Mouse (Mus musculus) gastrocnemius, adult 8-10 months (tissue): ENCODE measurements around the gene Agxt. TPM values are rescaled to one million over a fixed set of nuclear protein-coding genes. Genes with fewer than 3 reads are reported as not detected.
A peak's percentile ranks its signal among the peaks of the same experiment; 100 is the strongest.

Experiments
- DNase-seq, 2 experiments: peaks; one replicate each; pipeline ENCODE4 v3.0.0; 2022; ENCODE audit warnings: low spot score in 2 of 2
- total RNA-seq, 4 experiments: library from RNA; stranded (reverse); gene quantifications; 2 replicates each; pipeline ENCODE4 v1.2.4; 2022

The Agxt gene
- total RNA-seq, 4 experiments from 2014 or later = not detected

DNA sequence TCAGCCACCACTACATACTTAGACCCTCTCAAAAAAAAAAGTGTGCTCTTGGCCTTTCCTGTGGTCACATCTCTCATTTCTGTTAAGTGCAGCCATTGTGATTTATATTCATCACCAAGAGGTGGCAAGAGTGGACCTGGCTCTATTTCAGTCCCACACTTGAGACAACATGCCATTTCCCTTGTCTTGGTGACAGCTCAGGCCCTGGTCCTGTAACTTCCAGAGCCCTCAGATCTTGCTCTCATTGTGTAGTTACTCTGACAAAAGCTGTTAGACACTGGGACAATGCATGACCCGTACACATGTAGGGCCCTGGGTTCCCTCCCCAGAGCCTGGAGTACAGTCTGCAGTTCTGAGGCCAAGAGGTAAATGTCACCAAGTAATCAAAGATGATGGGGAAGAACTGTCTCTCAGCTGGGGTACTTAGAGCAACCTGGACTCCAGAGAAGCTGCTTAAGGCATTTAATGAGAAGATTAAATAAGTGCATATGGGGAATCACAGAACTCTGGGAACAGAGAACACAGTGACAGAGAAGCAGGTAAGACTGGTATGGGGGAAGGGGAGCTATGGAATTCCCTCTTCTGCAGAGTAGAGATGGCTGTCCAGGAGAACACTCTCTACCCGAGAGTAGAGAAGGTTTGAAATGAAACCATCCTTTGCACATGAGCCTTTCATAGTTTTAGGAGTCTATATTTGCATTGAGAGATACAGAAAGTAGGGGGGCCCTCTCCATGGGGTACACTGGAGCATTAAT lies 16.0 kb downstream of the Agxt start:
- DNase-seq = no peak

DNA sequence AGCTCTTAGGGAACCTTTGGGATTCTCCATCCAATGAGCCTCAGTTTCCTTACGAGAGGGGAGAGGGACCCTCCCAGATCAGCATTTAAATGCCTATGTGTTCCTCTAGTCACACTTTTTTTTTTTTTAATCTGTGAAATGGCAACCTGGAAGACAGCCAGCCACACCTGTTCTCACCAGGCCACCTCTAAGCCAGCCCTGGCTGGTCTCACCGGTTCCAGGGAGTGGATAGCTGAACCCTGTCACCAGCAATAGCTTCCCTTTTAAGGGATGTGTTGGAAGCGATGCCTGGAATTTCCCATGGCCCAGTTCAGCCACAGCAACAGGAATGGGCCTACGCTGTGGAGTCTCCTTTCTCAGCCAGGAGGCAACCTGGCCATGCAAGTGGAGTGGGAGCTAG lies 22.5 kb downstream of the Agxt start:
- no peak for DNase-seq

DNA sequence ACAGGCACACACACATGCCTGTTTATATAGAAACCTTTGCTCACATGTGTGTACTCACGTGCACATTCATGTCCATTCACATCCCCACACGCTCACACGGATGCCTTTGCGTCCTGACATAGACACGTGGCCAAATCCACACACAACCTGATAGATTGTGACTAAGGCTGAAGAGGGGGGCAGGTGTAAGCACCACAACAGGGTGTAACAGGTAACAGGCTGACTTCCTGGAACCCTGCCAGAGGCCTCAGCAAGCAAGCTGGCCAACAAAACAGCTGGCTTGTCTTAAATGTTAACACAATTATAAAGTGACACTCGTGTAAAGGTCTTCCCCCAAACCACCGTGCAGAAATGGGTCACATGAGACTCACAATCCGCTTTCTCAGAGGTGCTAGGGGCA lies 23.9 kb downstream of the Agxt start:
- DNase-seq = no peak

DNA sequence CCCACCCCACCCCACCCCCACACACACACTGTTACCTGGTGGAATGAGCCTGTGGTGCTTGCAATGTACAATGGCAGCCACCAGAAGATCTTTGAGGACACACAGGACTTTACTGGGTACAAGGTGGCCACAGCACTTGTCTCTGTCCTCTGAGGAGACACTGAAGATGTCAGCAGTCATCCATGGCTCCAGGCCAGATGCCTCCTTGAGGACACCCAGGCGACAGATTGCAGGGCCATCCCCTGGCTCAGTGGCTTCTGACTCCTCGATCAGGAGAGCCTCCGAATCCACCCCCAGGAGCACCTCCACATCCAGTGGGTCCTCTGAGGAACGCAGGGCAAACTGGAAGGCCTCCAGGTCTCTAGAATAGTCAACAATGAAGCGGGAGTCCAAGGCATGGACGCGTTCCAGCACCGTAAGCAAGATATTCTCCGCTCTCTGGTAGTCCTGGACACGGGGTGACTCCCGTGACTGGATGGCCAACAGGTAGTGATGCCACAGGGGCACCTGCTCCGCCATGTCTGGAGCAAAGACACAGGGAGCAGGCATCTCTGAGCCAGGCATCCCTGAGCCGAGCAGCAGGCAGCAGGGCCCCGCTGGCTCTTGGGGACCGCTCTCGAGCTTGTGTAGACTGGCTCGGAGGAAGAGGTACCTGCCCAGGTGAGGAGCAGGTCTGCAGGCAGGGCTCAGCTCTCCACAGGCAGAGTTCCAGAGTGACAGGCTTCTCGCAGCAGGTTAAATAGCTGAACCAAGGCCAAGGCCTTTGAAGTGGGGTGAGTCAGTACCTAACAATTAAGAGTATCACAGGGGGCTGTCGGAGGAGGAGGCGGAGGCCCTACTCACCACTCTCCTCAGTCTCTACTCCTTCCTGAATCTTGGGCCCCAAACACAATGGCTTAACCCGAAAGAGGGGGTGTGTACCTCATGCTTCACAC lies 24.8 kb downstream of the Agxt start:
- no peak for DNase-seq

DNA sequence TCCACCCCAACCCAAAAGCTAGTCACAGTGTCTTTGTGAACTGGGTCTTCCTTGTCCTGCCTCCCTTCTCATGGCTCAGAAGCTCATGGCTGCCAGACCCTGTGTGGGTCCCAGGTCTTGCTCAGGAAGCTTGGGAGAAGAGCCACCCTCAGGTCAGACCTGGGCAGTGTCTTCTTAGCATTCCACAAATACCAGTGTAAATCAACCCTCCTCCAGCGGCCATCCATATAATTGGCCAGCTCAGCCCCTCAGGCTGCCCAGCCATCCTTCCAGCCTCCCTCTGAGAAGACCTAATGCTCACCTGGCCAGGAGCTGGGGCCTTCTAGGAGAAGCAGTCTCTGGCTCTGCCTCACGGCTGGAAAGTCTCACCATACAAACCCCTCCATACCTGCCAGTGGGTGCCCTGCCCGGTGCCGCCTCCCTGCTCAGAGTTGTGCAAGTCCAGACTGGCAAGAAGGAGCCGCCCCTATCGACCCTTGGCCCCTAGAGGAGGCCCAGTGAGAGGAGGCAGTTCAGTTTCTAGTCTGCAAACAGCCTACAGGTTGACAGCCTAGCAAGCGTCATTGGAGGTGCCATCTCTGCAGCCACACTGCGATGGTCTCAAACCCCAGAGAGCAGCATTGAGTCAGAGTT lies 25.6 kb downstream of the Agxt start, which contains the start of gene 2310007B03Rik:
Gene 2310007B03Rik, minus strand, starts transcription at position 448 of the 633 bp plus-strand sequence.
- DNase-seq = no peak

DNA sequence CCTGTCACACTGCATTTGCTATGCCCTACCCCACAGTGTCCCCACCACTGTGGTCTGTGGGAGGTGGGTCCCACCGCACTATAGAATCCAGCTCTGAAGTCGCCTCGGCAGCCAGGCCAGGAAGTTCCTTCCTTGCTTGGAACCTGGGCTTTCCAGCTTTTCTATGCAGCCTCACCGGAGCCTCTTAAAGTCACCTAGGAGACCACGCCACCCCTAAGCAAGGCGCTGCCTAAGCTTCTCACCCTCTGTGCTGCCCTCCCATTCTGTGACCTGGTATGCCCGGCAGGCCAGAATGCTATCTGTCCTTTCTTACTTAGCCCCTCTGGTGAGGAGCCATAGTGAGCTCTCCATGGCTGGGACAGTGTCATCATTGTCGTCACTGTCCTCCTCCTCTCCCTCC lies 26.3 kb downstream of the Agxt start:
- no peak for DNase-seq

DNA sequence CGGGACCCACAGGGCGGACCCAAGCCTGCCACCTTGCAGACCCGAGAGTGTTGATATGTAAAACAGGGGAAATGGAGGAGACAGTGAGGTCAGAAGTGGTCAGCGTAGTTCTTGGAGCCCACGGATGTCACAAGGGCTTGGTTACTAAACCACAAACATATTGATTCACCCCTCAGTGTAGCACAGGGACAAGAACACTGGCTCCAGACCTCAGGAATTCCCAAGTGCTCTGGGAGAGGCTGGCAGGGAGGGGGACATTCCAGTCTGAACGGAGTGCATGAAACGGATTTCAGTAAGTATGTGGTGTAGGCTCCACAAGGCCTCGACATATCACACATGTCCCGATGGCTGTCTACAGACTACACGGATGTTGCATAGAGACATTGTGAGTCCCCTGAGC lies 26.9 kb downstream of the Agxt start:
- DNase-seq = no peak

DNA sequence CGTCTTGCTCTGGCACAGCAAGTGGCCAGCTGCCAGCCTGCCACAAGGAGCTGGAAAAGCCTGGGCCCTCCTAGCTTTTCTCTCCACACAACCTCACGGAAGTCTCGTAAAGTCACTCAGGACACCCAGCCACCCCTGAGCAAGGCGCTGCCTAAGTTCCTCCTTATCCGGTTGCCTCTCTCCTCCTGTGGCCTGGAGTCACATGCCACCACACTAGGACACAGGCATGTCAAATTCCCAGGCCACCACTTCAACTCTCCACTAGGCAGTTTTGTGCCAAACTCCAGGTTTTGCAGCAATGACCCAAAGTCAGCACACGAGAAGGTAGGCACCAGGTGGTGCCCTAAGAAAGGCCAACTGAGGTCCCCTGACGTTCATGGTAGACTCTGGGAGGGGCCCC lies 27.5 kb downstream of the Agxt start:
- DNase-seq = no peak

DNA sequence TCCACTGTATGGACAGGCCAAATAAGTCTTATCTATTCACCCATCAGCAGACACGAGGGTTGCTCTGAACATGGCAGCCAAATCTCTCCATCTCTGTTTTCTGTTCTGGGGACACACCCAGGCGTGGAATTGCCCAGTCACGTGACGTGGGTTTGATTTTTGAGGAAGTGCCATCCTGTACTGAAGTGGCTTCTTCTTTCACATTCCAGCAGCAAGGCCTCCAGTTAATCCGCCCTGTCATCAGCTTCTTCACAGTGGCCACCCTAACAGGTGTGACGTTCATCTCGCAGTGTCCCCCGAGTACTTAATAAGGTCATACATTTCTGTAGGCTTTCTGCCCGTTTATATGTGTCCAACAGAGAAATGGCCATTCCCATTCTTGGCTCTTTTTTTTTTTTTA lies 30.4 kb downstream of the Agxt start:
- DNase-seq = no peak

DNA sequence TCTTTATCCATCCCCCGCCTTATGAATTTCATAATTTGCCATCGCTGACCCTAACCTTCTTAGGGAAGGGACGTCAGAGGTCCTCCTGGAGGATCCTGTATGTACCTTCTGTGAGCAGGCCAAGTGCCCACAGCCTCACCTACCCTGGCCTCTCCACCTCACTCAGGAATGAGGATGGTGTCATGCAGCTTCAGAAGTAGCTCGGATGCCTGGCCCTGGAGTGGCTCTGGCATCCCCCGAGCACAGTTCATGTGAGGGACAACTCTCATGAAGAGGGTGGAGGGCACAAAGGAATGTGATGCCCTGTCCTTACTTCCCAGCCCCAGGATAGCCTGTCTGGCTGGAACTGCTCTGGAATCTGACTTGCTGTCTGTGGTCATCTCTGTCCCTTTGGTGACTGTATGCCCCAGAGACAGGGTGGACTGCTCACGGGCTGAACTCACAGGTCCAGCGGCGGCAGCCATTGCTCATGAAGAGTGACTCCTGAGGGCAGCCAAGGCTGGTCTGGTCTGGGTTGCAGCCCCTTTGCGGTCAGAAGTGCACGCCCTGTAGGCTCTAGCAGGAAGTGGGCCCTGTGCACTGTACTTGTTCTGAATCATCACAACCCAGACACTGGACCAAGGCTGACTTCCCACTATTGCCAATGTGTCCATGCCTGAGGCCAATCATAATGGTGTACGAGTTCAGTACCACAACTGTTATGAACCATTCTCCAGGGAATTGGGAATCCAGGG lies 31.5 kb downstream of the Agxt start:
- no peak for DNase-seq

DNA sequence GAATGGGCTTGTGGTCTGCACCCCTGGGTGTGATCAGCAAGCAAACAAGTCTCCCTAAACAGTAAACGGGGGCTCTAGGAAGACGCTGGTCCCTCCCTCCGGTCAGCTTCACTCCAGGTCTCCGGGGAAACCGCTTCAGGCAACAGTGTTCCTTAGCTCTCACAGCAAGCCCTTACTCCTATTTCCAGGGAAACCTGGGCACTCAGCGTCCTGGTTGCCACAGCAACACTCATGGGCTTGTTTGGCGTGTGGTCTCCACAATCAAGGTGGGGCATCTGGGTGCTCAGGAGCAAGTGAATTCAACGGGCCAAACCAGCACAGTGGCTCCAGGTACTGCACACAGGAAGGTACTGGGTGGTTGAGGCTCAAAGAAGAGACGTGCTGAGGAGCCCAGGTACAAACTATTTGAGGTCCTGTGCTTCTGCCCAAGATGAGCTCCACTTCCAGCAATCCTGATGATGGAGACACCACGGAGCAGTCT lies 33.3 kb downstream of the Agxt start, which contains the start of gene Crocc2:
Gene Crocc2, plus strand, starts transcription at position 431 of the 481 bp plus-strand sequence.
- DNase-seq = no peak

DNA sequence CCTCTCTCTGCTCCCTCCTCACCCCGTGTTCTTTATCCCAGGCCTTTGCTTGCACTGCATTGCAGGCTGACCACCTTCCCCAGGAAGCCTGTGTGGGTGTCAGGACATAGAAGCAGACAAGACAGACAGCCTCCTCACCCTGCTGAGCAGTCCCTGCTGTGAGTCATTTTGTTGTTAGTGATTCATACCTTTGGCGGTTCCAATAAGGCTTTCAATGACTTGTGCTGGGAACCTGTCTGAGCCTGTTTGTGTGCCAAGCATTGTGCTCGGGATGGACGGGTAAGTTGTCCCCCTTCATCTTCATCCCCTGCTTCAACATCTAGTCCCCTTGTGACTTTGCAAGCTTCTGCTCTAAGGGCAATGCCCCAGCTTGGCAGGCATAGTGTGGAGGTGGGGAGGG lies 38.6 kb downstream of the Agxt start:
- DNase-seq = no peak

DNA sequence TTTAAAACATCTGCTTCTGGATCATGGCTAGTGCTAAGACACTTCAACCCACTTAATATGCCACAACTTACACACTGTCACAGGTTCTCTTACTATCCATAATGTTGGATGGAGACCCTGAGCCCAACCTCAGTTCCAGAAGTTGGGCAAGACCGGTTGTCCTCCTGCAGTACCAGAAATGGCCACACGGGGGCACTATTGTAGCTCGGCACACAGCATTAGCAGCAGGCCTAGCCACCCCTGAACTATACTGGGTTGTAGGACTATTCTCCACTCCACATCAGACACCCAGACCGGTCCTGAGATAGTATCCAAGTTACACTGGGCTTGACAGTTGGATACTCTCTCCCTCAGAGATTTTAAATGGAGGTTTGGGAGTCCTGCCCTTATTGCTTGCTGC lies 39.4 kb downstream of the Agxt start:
- DNase-seq = peak; percentile 59 to 68

DNA sequence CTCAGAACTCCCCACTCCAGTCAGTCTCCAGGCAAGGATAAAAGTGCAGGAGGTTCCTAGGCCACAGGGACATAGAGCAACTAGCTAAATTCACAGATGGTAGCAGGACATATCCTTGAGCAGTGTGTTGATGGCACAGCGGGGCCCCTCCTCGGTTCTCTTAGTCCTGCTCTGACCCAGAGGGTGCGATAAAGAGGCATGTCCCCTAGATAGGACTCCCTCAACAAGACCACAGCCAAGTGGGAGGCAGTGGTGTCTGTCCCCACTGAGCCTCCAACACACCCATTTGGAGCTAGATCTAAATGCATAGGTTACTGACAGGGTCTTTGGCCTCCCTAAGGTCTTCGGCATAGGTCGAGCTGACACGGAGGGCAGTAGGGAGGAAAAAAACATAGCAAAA lies 40.8 kb downstream of the Agxt start:
- DNase-seq = no peak

DNA sequence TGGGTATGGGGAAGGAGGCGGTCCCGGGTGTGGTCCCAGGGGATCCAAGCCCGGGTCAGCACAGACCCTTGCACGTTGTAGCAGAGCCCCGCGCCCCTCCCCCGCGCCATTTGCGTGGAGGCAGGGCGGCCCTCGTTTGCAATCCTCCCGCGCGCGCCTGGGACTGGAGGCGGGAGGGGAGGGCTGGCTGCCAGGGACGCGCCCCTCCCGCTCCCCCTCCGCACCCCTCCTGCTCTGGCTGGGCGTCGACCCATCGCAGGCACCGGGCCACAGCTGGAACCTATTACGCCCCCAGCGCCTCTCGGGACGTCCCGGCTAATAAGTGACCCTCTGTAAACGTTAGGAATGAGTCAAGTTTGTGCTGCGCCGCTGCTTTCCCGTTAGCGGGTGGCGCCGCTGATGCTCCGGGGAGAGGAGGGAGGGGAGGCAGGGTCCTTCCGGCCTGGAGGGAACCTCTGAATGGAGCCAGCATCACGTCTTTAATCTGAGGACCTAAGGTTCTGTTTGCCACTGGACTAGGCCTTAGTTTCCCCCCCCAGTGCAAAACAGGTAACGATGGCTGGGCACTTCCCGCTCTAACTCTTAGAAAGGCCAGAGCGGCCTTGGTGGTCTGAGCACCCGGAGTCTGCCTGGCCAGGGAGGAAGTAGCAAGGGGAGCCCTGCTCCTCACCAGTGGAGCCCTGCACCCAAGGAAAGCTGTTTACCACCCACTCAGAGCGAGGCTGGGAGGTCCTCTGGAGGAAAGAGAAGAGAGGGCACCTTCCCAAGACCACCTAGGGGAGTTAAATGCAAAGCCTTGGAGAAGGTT lies 41.7 kb downstream of the Agxt start:
- DNase-seq = peak; percentile 55 to 65

DNA sequence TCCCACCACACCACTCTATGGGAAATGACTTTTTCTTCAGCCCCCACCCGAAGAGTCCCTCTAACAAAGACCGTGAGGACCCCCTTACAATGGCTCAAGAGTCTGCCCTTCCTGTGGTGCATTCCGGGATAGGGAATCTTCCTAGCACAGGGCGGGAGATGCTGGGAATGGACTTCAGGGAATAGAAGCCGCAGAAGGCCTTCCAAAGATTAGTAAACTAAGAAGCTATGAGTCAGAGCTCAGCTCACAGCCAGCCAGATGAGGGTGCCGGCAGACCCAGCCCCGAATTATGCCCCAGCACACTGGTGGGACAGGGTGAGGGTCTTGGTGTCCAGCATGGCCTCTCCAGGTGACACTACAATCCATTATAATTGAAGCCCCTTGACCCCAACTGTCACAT lies 47.2 kb downstream of the Agxt start:
- DNase-seq = no peak

DNA sequence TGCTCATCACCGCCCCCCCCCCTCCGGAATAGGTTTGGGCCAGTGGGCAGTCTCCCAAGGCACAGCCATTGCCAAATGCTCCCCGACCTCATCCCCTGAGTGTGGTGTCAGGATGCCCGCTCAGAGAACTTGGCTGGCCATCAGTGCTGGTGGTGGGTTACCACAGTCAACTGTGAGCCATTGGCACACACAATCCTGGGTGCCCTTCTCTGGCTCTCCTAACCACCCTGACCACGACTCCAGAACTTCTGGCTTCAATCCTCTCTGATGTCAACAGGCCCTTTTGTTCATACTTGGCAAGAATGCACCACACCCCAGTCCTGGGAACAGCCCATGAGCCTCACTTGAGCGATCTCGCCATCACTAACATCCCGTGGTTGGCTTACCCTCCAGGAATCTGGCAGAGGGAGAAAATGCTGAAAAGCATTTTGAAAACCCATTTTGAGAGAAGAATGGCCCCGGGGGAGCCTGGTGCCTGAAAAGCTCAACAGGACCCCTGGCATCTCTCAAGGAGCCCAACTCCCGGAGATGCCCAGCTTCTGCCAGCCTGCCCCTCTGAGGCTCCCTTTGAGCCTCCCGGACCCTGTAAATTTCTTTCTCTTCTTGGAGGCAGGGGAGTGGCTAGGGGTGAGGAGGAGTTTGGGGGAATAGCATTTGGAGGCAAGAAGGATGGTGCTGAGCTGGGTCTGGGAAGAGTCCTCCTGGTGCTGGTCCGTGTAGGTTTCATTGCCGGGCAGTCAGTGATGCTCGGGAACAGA lies 49.2 kb downstream of the Agxt start:
- DNase-seq = peak in 1 of 2 experiments; percentile 11

DNA sequence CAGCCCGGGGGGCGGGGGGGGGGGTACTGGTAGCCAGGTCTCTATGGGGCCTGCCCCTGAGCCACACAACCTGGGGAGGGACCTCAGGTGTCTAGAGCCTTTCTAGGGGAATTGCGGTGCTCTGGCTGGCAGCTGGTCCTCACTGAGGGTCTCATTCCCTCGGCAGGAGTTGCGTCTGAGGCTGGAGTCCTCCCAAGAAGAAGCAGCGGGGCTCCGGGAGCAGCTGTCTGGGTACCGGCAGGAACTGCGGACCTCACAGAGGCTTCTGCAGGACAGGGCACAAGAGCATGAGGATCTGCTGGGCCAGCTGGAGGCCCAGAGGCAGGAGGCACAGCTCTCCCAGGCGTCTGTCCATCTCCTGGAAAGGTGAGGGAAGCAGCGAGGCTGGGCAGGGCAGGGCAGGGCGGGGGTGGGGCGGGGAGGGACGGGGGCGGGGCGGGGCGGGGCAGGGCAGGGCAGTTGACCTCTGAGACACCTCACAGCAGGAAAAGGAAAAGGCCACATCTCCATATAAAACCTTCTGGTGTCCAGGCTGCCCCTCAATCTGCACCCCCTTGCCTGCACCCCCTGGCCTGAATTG lies 55.8 kb downstream of the Agxt start:
- no peak for DNase-seq

DNA sequence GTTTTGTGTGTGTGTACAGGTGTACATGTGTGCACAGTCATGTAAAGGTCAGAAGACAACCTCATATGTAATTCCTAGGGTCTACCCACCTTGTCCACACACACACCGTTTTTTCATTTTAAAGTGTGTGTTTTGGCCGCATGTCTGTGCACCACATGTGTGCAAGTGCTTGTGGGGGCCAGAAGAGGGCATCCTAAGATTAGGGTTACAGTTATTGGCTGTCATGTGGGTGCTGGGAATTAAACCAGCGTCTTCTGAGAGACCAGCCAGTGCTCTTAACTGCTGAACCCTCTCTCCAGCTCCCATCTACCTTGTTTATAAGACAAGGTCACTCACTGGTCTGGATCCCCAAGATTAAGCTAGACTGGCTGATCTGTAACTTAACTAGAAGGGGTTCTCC lies 59.9 kb downstream of the Agxt start:
- DNase-seq = no peak
